Mouse (Mus musculus) ES-E14 (cell line): ENCODE data around the gene Mical2. TPM values are rescaled to one million over a fixed set of nuclear protein-coding genes. Genes with fewer than 3 reads are reported as not detected.

Source experiments
- DNase-seq: peaks from one replicate; pipeline ENCODE4 v3.0.0-alpha.2; 2013; ENCODE audit warnings: low read depth, low spot score
- H3K27ac ChIP-seq: 2 replicates; pipeline ENCODE4 v1.5.1; 2012; ENCODE audit warnings: low read depth, mild to moderate bottlenecking, low read length, moderate library complexity, mixed read lengths; ENCODE audit not compliant: poor library complexity, insufficient read depth, severe bottlenecking
- H3K36me3 ChIP-seq: 2 replicates; pipeline ENCODE4 v1.6.1; 2012; ENCODE audit warnings: mild to moderate bottlenecking, low read length, moderate library complexity, mixed read lengths; ENCODE audit not compliant: control insufficient read depth, poor library complexity, insufficient read depth, severe bottlenecking
- H3K4me1 ChIP-seq, 2 experiments: fragments of 150-350 bp in 1 of 2; sonication (generic) in 1 of 2; 2 replicates each; pipeline ENCODE4 v1.6.1; 2012; ENCODE audit warnings: low read length in 2 of 2, mild to moderate bottlenecking in 1 of 2, mixed read lengths in 1 of 2; ENCODE audit not compliant: control insufficient read depth in 2 of 2, insufficient read depth in 2 of 2, poor library complexity in 1 of 2
- H3K4me3 ChIP-seq, 2 experiments: fragments of 150-350 bp in 1 of 2; sonication (generic) in 1 of 2; 2 replicates each; pipeline ENCODE4 v1.5.1; 2012; ENCODE audit warnings: low read length in 2 of 2, low read depth in 1 of 2, mild to moderate bottlenecking in 1 of 2, mixed read lengths in 1 of 2; ENCODE audit not compliant: insufficient read depth in 1 of 2, poor library complexity in 1 of 2, severe bottlenecking in 1 of 2
- H3K9ac ChIP-seq: 2 replicates; pipeline ENCODE4 v1.6.1; 2012; ENCODE audit warnings: low read depth, mild to moderate bottlenecking, low read length, mixed read lengths; ENCODE audit not compliant: poor library complexity, insufficient read depth, severe bottlenecking
- H3K9me3 ChIP-seq: fragments of 150-350 bp; sonication (generic); 2 replicates; pipeline ENCODE4 v1.6.1; 2012; ENCODE audit warnings: low read depth, mild to moderate bottlenecking, low read length; ENCODE audit not compliant: control insufficient read depth, insufficient read depth
- CHD2 ChIP-seq: IDR thresholded peaks from 2 replicates; pipeline ENCODE4 v1.6.1; 2014; ENCODE audit warnings: mild to moderate bottlenecking, low read depth, low read length, inconsistent platforms
- HCFC1 ChIP-seq: IDR thresholded peaks from 2 replicates; pipeline ENCODE4 v1.6.1; 2012; ENCODE audit warnings: low read length, inconsistent platforms, borderline replicate concordance; ENCODE audit not compliant: insufficient read depth
- MAFK ChIP-seq: IDR thresholded peaks from 2 replicates; pipeline ENCODE4 v1.6.1; 2014; ENCODE audit warnings: mild to moderate bottlenecking, low read depth, low read length, inconsistent platforms; ENCODE audit not compliant: insufficient read depth
- ZC3H11A ChIP-seq: IDR thresholded peaks from 2 replicates; pipeline ENCODE4 v1.6.1; 2012; ENCODE audit warnings: low read depth, mild to moderate bottlenecking, inconsistent platforms, low read length, borderline replicate concordance
- ZNF384 ChIP-seq: IDR thresholded peaks from 2 replicates; pipeline ENCODE4 v1.6.1; 2012; ENCODE audit warnings: low read depth, low read length, inconsistent platforms
- in situ Hi-C, 2 experiments: fragments of 600-800 bp; cut with MboI; formaldehyde crosslinking; loops; one replicate each; pipeline ENCODE4 v1.15.1; 2025; ENCODE audit warnings: low sequenced_read_pairs in 2 of 2, inconsistent platforms in 1 of 2; ENCODE audit not compliant: unreplicated experiment in 2 of 2
- total RNA-seq: library from RNA; depleted of rRNA; stranded (reverse); fragments of 300-350 nt; gene quantifications from 2 replicates; pipeline ENCODE4 v1.2.3, GENCODE M21; 2012

Gene Mical2
- total RNA-seq, 1 experiment = 9.9 TPM

DNA sequence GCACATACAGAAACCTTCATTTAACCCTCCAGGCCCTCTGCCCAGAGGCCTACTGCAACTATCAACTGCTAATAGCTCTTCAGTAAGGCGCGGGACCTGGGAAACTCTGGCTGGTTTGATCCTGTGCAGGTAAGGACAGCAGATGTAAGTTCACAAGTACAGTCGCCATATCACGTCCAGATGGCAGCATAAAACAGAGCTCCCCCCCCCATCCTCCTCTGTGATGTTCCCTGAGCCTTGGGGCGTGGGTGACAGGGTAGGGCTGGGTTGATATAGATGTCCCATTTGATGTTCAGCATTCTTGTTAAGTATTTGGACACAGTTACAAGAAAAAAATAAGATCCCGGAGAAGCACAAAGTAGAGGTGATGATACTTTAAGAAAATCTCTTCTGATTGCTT is 20.1 kb upstream of the Mical2 start:
- no peak for TF ChIP-seq MAFK
- H3K4me1 ChIP-seq = no peaks in the 10 kb centered on the region
- no peak for DNase-seq
- H3K4me3 ChIP-seq = no peak overlapping the region
- H3K9me3 ChIP-seq = no peaks in the 10 kb centered on the region
- in situ Hi-C loops = no loop called here
- no peaks in the 10 kb centered on the region for H3K36me3 ChIP-seq
- no peak overlapping the region for H3K9ac ChIP-seq
- H3K27ac ChIP-seq = no peak overlapping the region

DNA sequence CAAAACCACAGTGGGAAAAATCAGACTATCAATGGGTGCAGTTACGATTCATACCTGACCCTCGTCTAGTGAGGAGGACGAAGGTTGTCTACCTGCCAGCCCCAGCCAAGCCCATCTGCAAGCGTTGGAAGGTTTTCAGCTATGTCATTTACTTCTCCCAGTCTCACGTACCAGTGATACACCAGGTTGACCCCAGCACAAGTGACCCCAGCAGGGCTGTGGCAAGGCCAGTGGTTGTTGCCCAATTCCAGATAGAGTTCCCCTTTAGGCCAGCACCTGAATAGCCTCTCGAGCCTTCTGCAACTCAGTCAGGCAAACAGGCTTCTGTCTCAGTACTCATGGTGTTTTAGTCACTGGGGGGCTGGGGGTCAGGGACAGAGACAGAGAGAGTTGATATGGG is 17.9 kb upstream of the Mical2 start:
- Histone ChIP-seq H3K4me3 (no peak overlapping the region), H3K27ac (no peak overlapping the region), H3K9me3 (no peaks in the 10 kb centered on the region), H3K36me3 (no peaks in the 10 kb centered on the region), H3K4me1 (no peaks in the 10 kb centered on the region), H3K9ac (no peak overlapping the region)
- DNase-seq = no peak
- no peak for TF ChIP-seq CHD2
- TF ChIP-seq HCFC1 = no peak
- TF ChIP-seq ZC3H11A = no peak
- TF ChIP-seq ZNF384 = no peak
- TF ChIP-seq MAFK = no peak
- in situ Hi-C loops = no loop called here

DNA sequence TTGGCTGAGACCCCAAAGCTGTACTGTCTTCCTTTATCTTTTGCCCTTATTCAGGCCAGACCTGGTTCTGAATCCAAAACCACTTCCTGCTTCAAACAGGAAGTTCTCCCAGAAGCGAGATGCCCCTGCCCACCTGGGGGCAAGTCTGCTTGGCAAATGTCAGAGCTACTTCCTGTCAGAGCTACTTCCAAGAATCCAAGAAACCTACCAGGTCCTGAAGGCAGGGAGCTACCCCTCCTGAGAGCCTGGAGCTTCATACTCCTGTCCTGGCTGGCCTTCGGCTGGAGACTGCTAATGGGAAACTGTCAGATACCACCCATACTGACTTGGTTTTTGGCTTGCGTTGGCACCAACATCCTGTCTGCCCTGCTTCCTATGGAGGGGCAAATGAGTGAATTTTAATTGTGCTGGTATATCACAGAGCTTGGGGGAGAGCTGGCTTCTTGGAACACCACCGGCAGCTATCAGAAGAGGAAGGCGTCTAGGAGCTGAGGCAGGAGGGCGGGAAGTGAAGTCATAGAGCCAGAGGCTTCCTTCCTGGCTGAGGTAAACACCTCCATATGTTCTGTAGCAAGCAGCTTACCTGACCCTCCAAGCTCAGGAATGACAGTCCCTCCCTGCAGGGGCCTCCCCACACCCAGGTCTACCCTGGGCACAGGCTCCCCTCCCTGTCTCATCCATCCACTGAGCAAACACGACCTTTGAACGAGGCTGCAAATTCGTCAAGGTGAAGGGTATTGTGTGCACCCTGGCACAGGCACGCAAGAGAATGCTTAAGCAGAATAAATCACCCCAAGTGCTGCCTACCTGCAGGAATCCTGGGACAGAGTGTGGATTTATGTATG is 17.1 kb upstream of the Mical2 start:
- no peaks in the 10 kb centered on the region for H3K4me1 ChIP-seq
- no peak for TF ChIP-seq ZC3H11A
- TF ChIP-seq HCFC1 = no peak
- no peak for TF ChIP-seq CHD2
- no peak for TF ChIP-seq MAFK
- no peak for TF ChIP-seq ZNF384
- H3K4me3 ChIP-seq = no peak overlapping the region
- H3K9ac ChIP-seq = no peak overlapping the region
- in situ Hi-C loops = no loop called here
- no peak for DNase-seq
- no peaks in the 10 kb centered on the region for H3K9me3 ChIP-seq
- H3K36me3 ChIP-seq = no peaks in the 10 kb centered on the region
- H3K27ac ChIP-seq = no peak overlapping the region

DNA sequence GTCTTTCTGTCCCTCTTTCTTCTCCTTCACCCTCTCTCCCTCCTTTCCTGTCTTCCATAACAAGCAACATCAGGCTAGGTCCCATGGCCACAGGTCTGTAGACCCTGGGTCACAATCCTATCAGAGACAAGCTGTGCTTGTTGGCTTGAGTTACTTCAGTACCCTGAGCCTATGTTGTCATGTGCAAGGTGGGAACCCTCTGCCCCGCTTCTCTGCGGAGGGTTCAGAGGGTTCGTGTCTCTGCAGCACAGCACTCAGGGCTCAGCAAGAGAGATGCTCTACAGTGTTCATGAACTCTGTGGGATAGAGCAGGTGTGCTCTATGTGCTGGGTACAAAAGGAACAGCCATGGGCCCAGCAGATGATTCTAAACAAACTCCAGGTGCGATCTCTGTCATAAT is 16.0 kb upstream of the Mical2 start:
- Histone ChIP-seq H3K4me1 (no peaks in the 10 kb centered on the region), H3K9me3 (no peaks in the 10 kb centered on the region), H3K36me3 (no peaks in the 10 kb centered on the region), H3K4me3 (no peak overlapping the region), H3K27ac (no peak overlapping the region), H3K9ac (no peak overlapping the region)
- in situ Hi-C loops = no loop called here
- no peak for DNase-seq
- TF ChIP-seq HCFC1 (no peak), ZNF384 (no peak), MAFK (no peak), CHD2 (no peak), ZC3H11A (no peak)
